Mouse (Mus musculus): ENCODE data around the gene Nfia. TPM values are rescaled to one million over a fixed set of nuclear protein-coding genes. Genes with fewer than 3 reads are reported as not detected.

The Nfia gene
- polyA plus RNA-seq, 1 experiment from 2014 or later, result 40.5 TPM

- no peak for TF ChIP-seq CTCF (IDR thresholded peaks at IDR 0.05)
- ATAC-seq (no peak), DNase-seq (ENCODE audit: low read depth, low spot score) (no peak)
- H3K27me3 ChIP-seq, result no peaks in the 10 kb centered on the region
- POLR2A ChIA-PET, result interaction anchor here (0.6 kb wide), 1 partner anchor 375 kb away, joined by 3 read pairs; no protein-coding TSS in a partner anchor
- CTCF ChIA-PET, result no interaction called here
- in situ Hi-C loops (cut with MboI; ENCODE audit: low pct_unique_long_range_greater_than_20kb), result no loop called here
Measured at GRCm38 (mm10) chr4:98098663-98099062, 326.1 kb downstream of the Nfia start.

- no peak for ATAC-seq
- in situ Hi-C loops (cut with MboI; ENCODE audit: low pct_unique_long_range_greater_than_20kb), result no loop called here
Measured at GRCm38 (mm10) chr4:98099433-98099832, 326.9 kb downstream of the Nfia start.

DNA sequence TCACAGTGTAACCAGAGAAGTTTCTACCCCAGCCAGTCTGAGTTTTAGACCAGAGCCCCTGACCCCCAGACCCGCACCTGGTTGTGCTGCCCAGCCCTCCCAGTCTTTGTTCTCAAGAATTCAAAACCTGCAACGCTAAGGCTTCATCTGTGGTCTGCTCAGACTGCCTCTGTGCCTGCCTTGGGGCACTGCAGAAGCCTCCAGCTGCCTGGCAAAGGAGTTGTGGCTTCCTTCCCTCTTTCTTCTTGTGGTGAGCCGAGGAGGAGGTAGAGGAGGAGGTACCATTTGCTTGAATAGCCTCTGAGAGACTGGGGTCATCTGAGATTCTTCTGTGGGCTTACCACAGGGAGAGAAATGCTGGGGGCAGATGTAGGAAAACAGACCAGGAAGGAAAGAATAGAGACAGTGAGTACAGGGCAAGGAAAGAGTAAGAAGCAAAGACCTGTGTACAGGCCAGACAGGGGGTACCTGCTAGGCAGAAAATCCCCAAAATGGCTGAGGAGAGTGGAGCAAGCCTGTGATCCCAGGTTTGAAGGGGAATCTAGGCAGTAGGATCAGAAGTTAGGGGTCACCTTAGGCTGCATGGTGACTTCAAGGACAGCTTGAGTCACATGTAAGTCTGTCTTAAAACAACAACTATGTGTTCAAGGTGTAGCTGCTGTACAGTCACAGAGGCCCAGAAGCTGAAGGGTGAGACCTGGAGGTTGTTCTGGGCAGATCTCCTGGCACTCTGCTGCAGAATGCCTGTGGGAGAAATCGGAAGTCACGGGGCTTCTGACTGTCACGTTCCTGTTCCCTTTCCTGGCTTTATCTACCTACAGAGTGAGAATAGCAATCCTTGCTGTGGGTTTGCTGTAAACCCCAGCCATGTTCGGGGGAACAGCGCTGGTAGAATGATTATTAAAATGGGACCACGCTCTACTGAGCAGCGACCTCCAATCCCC, 328.9 kb downstream of the Nfia start:
- POLR2A ChIA-PET, result no interaction called here

More at GRCm38 (mm10) chr4:98099433-98099832, 326.9 kb downstream of the Nfia start:
- ChIA-PET CTCF (no interaction called here), POLR2A (no interaction called here)
- no peaks in the 10 kb centered on the region for H3K27me3 ChIP-seq
- no peak for DNase-seq (ENCODE audit: low read depth, low spot score)
- no peak for TF ChIP-seq CTCF (IDR thresholded peaks at IDR 0.05)

DNA sequence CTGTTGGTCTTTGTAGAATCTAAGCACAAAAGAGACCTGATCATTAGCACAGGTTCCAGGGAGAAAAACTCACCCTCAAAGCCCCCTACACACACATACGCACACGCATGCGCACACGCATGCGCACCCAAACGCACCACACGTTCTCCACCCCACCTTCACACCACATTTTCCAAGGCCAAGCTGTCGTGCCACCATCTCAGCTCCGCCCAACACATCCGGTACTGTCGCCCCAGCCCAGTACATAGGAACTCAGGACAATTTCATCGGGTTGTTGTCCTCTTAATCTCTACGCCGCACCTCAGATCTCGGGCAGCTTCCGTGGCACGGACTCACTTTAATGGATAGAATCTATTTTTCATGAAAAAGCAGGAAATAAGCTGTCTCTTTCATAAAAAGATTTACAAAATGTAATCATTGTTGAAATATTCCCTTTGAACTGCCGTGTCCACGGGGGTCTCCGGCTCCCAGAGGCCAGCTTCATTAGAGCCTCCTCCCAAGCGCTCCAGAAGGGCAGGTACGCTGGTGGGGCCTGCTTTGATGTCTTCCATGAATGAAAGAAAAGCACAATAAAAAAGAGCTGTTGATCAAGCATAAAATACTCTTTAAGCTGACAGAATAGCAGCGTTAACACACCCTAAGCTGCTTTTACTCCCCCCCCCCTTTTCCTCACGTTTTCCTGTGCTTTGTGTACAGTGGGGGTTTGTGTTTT, 330.2 kb downstream of the Nfia start:
- no peaks in the 10 kb centered on the region for H3K27me3 ChIP-seq
- no peak for TF ChIP-seq CTCF (IDR thresholded peaks at IDR 0.05)
- in situ Hi-C loops (cut with MboI; ENCODE audit: low pct_unique_long_range_greater_than_20kb), result loop anchor here (10.0 to 25.0 kb wide), 2 partner anchors 328 to 1390 kb away; partner anchors contain the start of genes E130114P18Rik and Nfia
- DNase-seq (ENCODE audit: low read depth, low spot score), result no peak
- ATAC-seq, result no peak
- ChIA-PET POLR2A (interaction anchor here (0.6 kb wide), 1 partner anchor 11 kb away, joined by 5 read pairs; no protein-coding TSS in a partner anchor), CTCF (interaction anchor here (1.0 kb wide), 1 partner anchor 17 kb away, joined by 3 read pairs; no protein-coding TSS in a partner anchor)

More for the DNA sequence above, 328.9 kb downstream of the Nfia start:
- CTCF ChIA-PET, result no interaction called here
- DNase-seq (ENCODE audit: low read depth, low spot score) (no peak), ATAC-seq (no peak)
- no peak for TF ChIP-seq CTCF (IDR thresholded peaks at IDR 0.05)
- no peaks in the 10 kb centered on the region for H3K27me3 ChIP-seq
- in situ Hi-C loops (cut with MboI; ENCODE audit: low pct_unique_long_range_greater_than_20kb), result loop anchor here (10.0 to 25.0 kb wide), 2 partner anchors 327 to 1389 kb away; partner anchors contain the start of genes E130114P18Rik and Nfia

DNA sequence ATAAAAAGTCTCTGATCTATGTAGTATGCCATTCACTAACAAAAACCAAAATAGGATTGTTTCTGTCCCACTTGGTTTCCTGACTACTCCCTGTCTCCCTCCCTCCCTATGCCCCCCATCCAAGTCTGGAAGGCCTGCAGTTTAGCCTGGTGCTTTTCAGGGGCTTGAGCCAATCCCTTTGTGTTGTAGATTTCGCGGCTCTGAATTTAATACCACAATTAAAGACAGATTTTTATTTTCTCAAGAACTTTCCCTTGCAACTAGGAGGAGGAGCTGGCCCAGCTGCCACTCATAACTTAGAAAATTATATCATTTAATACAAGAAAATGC, 330.8 kb downstream of the Nfia start:
- POLR2A ChIA-PET, result no interaction called here
- no peak for TF ChIP-seq CTCF (IDR thresholded peaks at IDR 0.05)
- in situ Hi-C loops (cut with MboI; ENCODE audit: low pct_unique_long_range_greater_than_20kb), result loop anchor here (10.0 to 25.0 kb wide), 2 partner anchors 329 to 1391 kb away; partner anchors contain the start of genes E130114P18Rik and Nfia
- no peaks in the 10 kb centered on the region for H3K27me3 ChIP-seq
- DNase-seq (ENCODE audit: low read depth, low spot score) (no peak), ATAC-seq (no peak)
- CTCF ChIA-PET, result interaction anchor here (1.0 kb wide), 1 partner anchor 18 kb away, joined by 3 read pairs; no protein-coding TSS in a partner anchor

DNA sequence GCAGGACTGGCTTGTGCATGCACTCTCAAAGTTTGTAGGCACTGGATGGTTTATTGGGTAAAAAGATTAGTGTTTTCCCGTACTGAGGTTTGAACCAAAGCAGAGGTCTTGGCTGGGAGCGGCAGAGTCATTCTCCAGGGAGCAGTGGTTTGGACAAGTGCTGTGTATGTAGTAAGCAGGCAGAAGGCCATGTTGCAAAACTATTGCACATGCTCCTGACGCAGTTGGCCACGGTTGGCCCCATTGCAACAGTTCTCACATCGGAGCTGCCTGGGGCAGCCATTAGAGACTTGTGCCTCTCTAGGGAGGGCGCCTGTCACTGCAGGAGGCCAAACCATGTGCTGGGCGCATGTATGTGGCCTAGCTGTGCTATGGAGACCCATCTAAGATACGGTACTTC, 331.6 kb downstream of the Nfia start:
- in situ Hi-C loops (cut with MboI; ENCODE audit: low pct_unique_long_range_greater_than_20kb), result loop anchor here (10.0 to 25.0 kb wide), 2 partner anchors 329 to 1392 kb away; partner anchors contain the start of genes E130114P18Rik and Nfia
- no peak for ATAC-seq
- H3K27me3 ChIP-seq, result no peaks in the 10 kb centered on the region
- TF ChIP-seq CTCF (IDR thresholded peaks at IDR 0.05), result no peak
- POLR2A ChIA-PET, result no interaction called here
- CTCF ChIA-PET, result no interaction called here
- DNase-seq (ENCODE audit: low read depth, low spot score), result no peak

GRCm38 (mm10) chr4:98104911-98105702, 332.6 kb downstream of the Nfia start:
- in situ Hi-C loops (cut with MboI; ENCODE audit: low pct_unique_long_range_greater_than_20kb), result loop anchor here (10.0 to 25.0 kb wide), 2 partner anchors 330 to 1393 kb away; partner anchors contain the start of genes E130114P18Rik and Nfia
- TF ChIP-seq CTCF (IDR thresholded peaks at IDR 0.05), result no peak
- no peaks in the 10 kb centered on the region for H3K27me3 ChIP-seq
- ATAC-seq (no peak), DNase-seq (ENCODE audit: low read depth, low spot score) (no peak)
- ChIA-PET POLR2A (no interaction called here), CTCF (interaction anchor here (1.2 to 1.7 kb wide), 2 partner anchors 61 to 357 kb away, joined by 3 to 5 read pairs; no protein-coding TSS in a partner anchor)

DNA sequence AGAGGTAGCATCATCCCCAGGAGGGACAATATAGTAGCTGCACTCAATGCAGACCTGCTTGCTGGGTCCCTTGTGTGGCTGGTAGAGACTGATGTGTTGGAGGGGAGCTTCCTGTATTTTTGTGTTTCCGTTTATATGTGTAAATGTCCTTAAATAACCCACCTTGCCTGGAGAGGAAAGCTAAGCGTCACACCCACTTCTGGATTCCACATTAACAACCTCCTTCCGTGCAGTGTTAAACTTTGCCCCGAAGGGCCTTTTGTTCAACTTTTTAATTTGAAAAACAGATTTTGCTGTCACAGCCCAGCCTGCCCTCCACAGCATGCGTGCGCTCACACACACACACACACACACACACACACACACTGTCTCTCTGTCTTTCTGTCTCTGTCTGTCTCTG, 333.4 kb downstream of the Nfia start:
- ATAC-seq (no peak), DNase-seq (ENCODE audit: low read depth, low spot score) (no peak)
- TF ChIP-seq CTCF (IDR thresholded peaks at IDR 0.05), result no peak
- ChIA-PET CTCF (interaction anchor here (1.2 to 1.7 kb wide), 2 partner anchors 62 to 358 kb away, joined by 3 to 5 read pairs; no protein-coding TSS in a partner anchor), POLR2A (no interaction called here)
- no peaks in the 10 kb centered on the region for H3K27me3 ChIP-seq
- in situ Hi-C loops (cut with MboI; ENCODE audit: low pct_unique_long_range_greater_than_20kb), result loop anchor here (10.0 to 25.0 kb wide), 2 partner anchors 331 to 1394 kb away; partner anchors contain the start of genes E130114P18Rik and Nfia

- in situ Hi-C loops (cut with MboI; ENCODE audit: low pct_unique_long_range_greater_than_20kb), result loop anchor here (10.0 to 25.0 kb wide), 2 partner anchors 332 to 1394 kb away; partner anchors contain the start of genes E130114P18Rik and Nfia
- TF ChIP-seq CTCF (IDR thresholded peaks at IDR 0.05), result no peak
- ChIA-PET CTCF (interaction anchor here (1.2 to 2.1 kb wide), 3 partner anchors 9 to 359 kb away, joined by 3 to 5 read pairs (median 5); no protein-coding TSS in a partner anchor), POLR2A (no interaction called here)
- no peaks in the 10 kb centered on the region for H3K27me3 ChIP-seq
- DNase-seq (ENCODE audit: low read depth, low spot score) (no peak), ATAC-seq (no peak)
Measured at GRCm38 (mm10) chr4:98106445-98107092, 334.0 kb downstream of the Nfia start.
